Mouse (Mus musculus): ENCODE data around the gene Ncbp3. TPM values are rescaled to one million over a fixed set of nuclear protein-coding genes. Genes with fewer than 3 reads are reported as not detected.

The Ncbp3 gene
- polyA plus RNA-seq, 1 experiment: 3.5 TPM

DNA sequence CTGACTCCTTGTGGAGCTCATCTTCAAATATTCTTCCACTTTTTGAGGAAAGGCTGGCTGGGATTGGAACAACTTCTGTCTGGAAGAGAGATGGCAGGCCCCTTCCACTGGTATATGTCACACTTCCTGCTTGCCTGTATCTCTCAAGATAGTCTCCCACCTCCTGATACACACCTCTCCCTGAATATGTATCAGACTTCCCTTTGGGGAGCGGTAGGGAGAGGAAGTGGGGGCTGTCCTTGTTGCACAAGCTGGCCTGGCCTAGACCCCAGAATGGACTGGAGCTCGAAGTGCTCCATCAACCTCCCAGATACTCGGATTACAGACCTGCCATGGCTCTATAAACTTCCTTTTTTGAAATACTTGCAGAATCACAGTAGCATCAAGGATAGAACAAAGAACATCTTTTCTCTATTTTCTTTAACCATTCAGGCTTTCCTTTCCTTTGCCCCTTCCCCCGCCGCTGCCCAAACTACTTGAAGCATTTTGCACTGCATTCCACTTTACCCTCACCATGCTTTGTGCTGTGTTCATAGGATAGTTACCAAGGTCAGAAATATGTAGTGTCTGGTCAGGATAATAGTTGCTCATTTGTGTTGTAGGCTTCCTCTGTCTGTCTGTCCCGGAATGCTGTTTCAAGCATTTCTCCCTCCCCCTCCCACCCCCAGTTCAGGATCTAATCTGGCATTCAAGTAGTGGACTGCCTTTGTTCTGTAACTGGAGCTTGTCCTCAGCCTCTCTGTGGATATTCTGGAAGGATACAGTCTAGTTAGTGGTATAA lies 40.3 kb downstream of the Ncbp3 start:
- Histone ChIP-seq H3K36me3 (ENCODE audit: control insufficient read depth, insufficient read depth) (peaks cover 9% of the 10 kb centered on the region), H3K4me3 (no peak overlapping the region), H3K4me2 (ENCODE audit: low read depth) (no peak overlapping the region), H3K79me2 (ENCODE audit: control insufficient read depth, insufficient read depth) (no peaks in the 10 kb centered on the region), H3ac (ENCODE audit: control insufficient read depth, insufficient read length) (no peak overlapping the region), H3K27me3 (ENCODE audit: control insufficient read depth, insufficient read depth, insufficient read length) (no peaks in the 10 kb centered on the region)
- TF ChIP-seq POLR2AphosphoS2 (IDR thresholded peaks at IDR 0.05; ENCODE audit: insufficient read length, low read depth) (no peak), MYOG (IDR thresholded peaks at IDR 0.05; ENCODE audit: control insufficient read depth in 1 of 3, insufficient read depth in 1 of 3, insufficient read length in 2 of 3, low read depth in 2 of 3) (no peak), POLR2A (IDR thresholded peaks at IDR 0.05; ENCODE audit: insufficient read length, low read depth) (no peak), MYOD1 (IDR thresholded peaks at IDR 0.05; ENCODE audit: control insufficient read depth in 1 of 3, insufficient read length in 2 of 3, low read depth in 2 of 3) (no peak), TCF3 (IDR thresholded peaks at IDR 0.05; ENCODE audit: insufficient read length, low read depth) (no peak), E2F4 (IDR thresholded peaks at IDR 0.05; ENCODE audit: insufficient read depth) (no peak)

DNA sequence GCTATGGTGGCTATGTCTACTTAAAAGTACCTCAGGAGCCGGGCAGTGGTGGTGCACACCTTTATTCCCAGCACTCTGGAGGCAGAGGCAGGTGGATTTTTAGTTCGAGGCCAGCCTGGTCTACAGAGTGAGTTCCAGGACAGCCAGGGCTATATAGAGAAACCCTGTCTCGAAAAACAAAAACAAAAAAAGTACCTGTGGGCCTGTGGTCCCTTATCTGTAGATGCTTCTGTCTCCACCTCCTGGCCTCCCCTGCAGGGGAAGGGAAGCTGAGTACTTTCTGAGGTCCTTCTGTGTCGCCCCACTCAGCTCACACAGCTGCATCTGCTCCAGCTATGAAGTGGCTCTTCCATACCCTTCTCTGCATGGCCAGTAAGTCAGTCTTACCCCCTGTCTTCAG lies 42.7 kb downstream of the Ncbp3 start, which contains the start of gene Itgae:
Itgae (plus strand) TSS at position 301 of the 400 bp plus-strand sequence.
- no peaks in the 10 kb centered on the region for H3K27me3 ChIP-seq (ENCODE audit: control insufficient read depth, insufficient read depth, insufficient read length)
- no peak for TF ChIP-seq MYOD1 (IDR thresholded peaks at IDR 0.05; ENCODE audit: control insufficient read depth in 1 of 3, insufficient read length in 2 of 3, low read depth in 2 of 3)
- no peak for TF ChIP-seq SRF (IDR thresholded peaks at IDR 0.05; ENCODE audit: control insufficient read depth, insufficient read length, low read depth)
- TF ChIP-seq TCF12 (IDR thresholded peaks at IDR 0.05; ENCODE audit: insufficient read depth, poor library complexity, severe bottlenecking): no peak
- no peak for TF ChIP-seq TCF3 (IDR thresholded peaks at IDR 0.05; ENCODE audit: insufficient read length, low read depth)
- no peak for TF ChIP-seq POLR2A (IDR thresholded peaks at IDR 0.05; ENCODE audit: insufficient read length, low read depth)
- no peak for TF ChIP-seq CEBPB (IDR thresholded peaks at IDR 0.05; ENCODE audit: insufficient read depth, poor library complexity, severe bottlenecking)
- no peak for TF ChIP-seq POLR2AphosphoS2 (IDR thresholded peaks at IDR 0.05; ENCODE audit: insufficient read length, low read depth)
- TF ChIP-seq MYOG (IDR thresholded peaks at IDR 0.05; ENCODE audit: control insufficient read depth in 1 of 3, insufficient read depth in 1 of 3, insufficient read length in 2 of 3, low read depth in 2 of 3): no peak
- no peak for TF ChIP-seq REST (IDR thresholded peaks at IDR 0.05; ENCODE audit: insufficient read depth, insufficient read length)
- TF ChIP-seq USF1 (IDR thresholded peaks at IDR 0.05; ENCODE audit: low read depth): no peak
- TF ChIP-seq E2F4 (IDR thresholded peaks at IDR 0.05; ENCODE audit: insufficient read depth): no peak
- TF ChIP-seq MAX (IDR thresholded peaks at IDR 0.05; ENCODE audit: low read depth): no peak
- peaks cover 3% of the 10 kb centered on the region for H3K36me3 ChIP-seq (ENCODE audit: control insufficient read depth, insufficient read depth)
- no peak within 1 kb of the TSS for H3K4me2 ChIP-seq (ENCODE audit: low read depth)
- no peak within 1 kb of the TSS for H3K4me3 ChIP-seq
- H3K79me2 ChIP-seq (ENCODE audit: control insufficient read depth, insufficient read depth): no peaks in the 10 kb centered on the region
- H3ac ChIP-seq (ENCODE audit: control insufficient read depth, insufficient read length): no peak within 1 kb of the TSS

GRCm38 (mm10) chr11:73090826-73091225 lies 43.2 kb downstream of the Ncbp3 start:
- Histone ChIP-seq H3ac (ENCODE audit: control insufficient read depth, insufficient read length) (no peak overlapping the region), H3K79me2 (ENCODE audit: control insufficient read depth, insufficient read depth) (no peaks in the 10 kb centered on the region), H3K4me2 (ENCODE audit: low read depth) (no peak overlapping the region), H3K27me3 (ENCODE audit: control insufficient read depth, insufficient read depth, insufficient read length) (no peaks in the 10 kb centered on the region), H3K36me3 (ENCODE audit: control insufficient read depth, insufficient read depth) (peaks cover 3% of the 10 kb centered on the region), H3K4me3 (no peak overlapping the region)
- TF ChIP-seq USF1 (IDR thresholded peaks at IDR 0.05; ENCODE audit: low read depth) (no peak), TCF3 (IDR thresholded peaks at IDR 0.05; ENCODE audit: insufficient read length, low read depth) (no peak), CEBPB (IDR thresholded peaks at IDR 0.05; ENCODE audit: insufficient read depth, poor library complexity, severe bottlenecking) (no peak), POLR2AphosphoS2 (IDR thresholded peaks at IDR 0.05; ENCODE audit: insufficient read length, low read depth) (no peak), MYOG (IDR thresholded peaks at IDR 0.05; ENCODE audit: control insufficient read depth in 1 of 3, insufficient read depth in 1 of 3, insufficient read length in 2 of 3, low read depth in 2 of 3) (no peak), MAX (IDR thresholded peaks at IDR 0.05; ENCODE audit: low read depth) (no peak), POLR2A (IDR thresholded peaks at IDR 0.05; ENCODE audit: insufficient read length, low read depth) (no peak), TCF12 (IDR thresholded peaks at IDR 0.05; ENCODE audit: insufficient read depth, poor library complexity, severe bottlenecking) (no peak), E2F4 (IDR thresholded peaks at IDR 0.05; ENCODE audit: insufficient read depth) (no peak), REST (IDR thresholded peaks at IDR 0.05; ENCODE audit: insufficient read depth, insufficient read length) (no peak), MYOD1 (IDR thresholded peaks at IDR 0.05; ENCODE audit: control insufficient read depth in 1 of 3, insufficient read length in 2 of 3, low read depth in 2 of 3) (no peak), SRF (IDR thresholded peaks at IDR 0.05; ENCODE audit: control insufficient read depth, insufficient read length, low read depth) (no peak)

- TF ChIP-seq REST (IDR thresholded peaks at IDR 0.05; ENCODE audit: insufficient read depth, insufficient read length) (no peak), MYOG (IDR thresholded peaks at IDR 0.05; ENCODE audit: control insufficient read depth in 1 of 3, insufficient read depth in 1 of 3, insufficient read length in 2 of 3, low read depth in 2 of 3) (no peak), MYOD1 (IDR thresholded peaks at IDR 0.05; ENCODE audit: control insufficient read depth in 1 of 3, insufficient read length in 2 of 3, low read depth in 2 of 3) (no peak), E2F4 (IDR thresholded peaks at IDR 0.05; ENCODE audit: insufficient read depth) (no peak), CEBPB (IDR thresholded peaks at IDR 0.05; ENCODE audit: insufficient read depth, poor library complexity, severe bottlenecking) (no peak), TCF3 (IDR thresholded peaks at IDR 0.05; ENCODE audit: insufficient read length, low read depth) (no peak), POLR2AphosphoS2 (IDR thresholded peaks at IDR 0.05; ENCODE audit: insufficient read length, low read depth) (no peak), SRF (IDR thresholded peaks at IDR 0.05; ENCODE audit: control insufficient read depth, insufficient read length, low read depth) (no peak), USF1 (IDR thresholded peaks at IDR 0.05; ENCODE audit: low read depth) (no peak)
- Histone ChIP-seq H3K36me3 (ENCODE audit: control insufficient read depth, insufficient read depth) (no peaks in the 10 kb centered on the region), H3ac (ENCODE audit: control insufficient read depth, insufficient read length) (no peak overlapping the region), H3K4me2 (ENCODE audit: low read depth) (no peak overlapping the region), H3K79me2 (ENCODE audit: control insufficient read depth, insufficient read depth) (no peaks in the 10 kb centered on the region), H3K4me3 (no peak overlapping the region), H3K27me3 (ENCODE audit: control insufficient read depth, insufficient read depth, insufficient read length) (no peaks in the 10 kb centered on the region)
These were observed 44.5 kb downstream of the Ncbp3 start for GRCm38 (mm10) chr11:73092057-73092456.
